Mouse (Mus musculus) forebrain, embryonic 11.5 days (tissue): ENCODE data around the gene Sema6c. TPM values are rescaled to one million over a fixed set of nuclear protein-coding genes. Genes with fewer than 3 reads are reported as not detected.

Source experiments
- ATAC-seq: fragments of 200-750 bp; cut with Nextera tagmentation; replicated peaks from 2 replicates; pipeline ENCODE4 v1.8.0; 2017; ENCODE audit warnings: moderate TSS enrichment; ENCODE audit not compliant: low FRiP score
- DNase-seq: peaks from one replicate; pipeline ENCODE4 v3.0.0-alpha.2; 2017; ENCODE audit warnings: low spot score
- H3K27ac ChIP-seq: fragments of 300-500 bp; sonication (generic); 2 replicates; pipeline ENCODE4 v1.5.1; 2014; ENCODE audit warnings: low read depth, low read length
- H3K27me3 ChIP-seq: fragments of 300-500 bp; sonication (generic); 2 replicates; pipeline ENCODE4 v1.6.1; 2014; ENCODE audit warnings: mild to moderate bottlenecking, low read length, mixed read lengths; ENCODE audit not compliant: control insufficient read depth, insufficient read depth
- H3K36me3 ChIP-seq: fragments of 300-500 bp; sonication (generic); 2 replicates; pipeline ENCODE4 v1.6.1; 2014; ENCODE audit warnings: mild to moderate bottlenecking, low read length, moderate library complexity, mixed read lengths; ENCODE audit not compliant: control insufficient read depth, insufficient read depth
- H3K4me1 ChIP-seq: fragments of 300-500 bp; sonication (generic); replicated peaks from 2 replicates; pipeline ENCODE4 v1.6.1; 2014; ENCODE audit warnings: low read length, mixed read lengths; ENCODE audit not compliant: control insufficient read depth, insufficient read depth
- H3K4me2 ChIP-seq: fragments of 300-500 bp; sonication (generic); 2 replicates; pipeline ENCODE4 v1.6.1; 2014; ENCODE audit warnings: low read depth, mild to moderate bottlenecking, low read length, moderate library complexity, mixed read lengths; ENCODE audit not compliant: severe bottlenecking
- H3K4me3 ChIP-seq: fragments of 300-500 bp; sonication (generic); 2 replicates; pipeline ENCODE4 v1.5.1; 2014; ENCODE audit warnings: low read depth, low read length
- H3K9ac ChIP-seq: fragments of 300-500 bp; sonication (generic); 2 replicates; pipeline ENCODE4 v1.6.1; 2014; ENCODE audit warnings: low read length
- H3K9me3 ChIP-seq: fragments of 300-500 bp; sonication (generic); 2 replicates; pipeline ENCODE4 v1.6.1; 2016; ENCODE audit warnings: low read length, mixed read lengths; ENCODE audit not compliant: control insufficient read depth
- WGBS: fragments of 180-500 bp; shearing (Covaris S2); extraction: QIAGEN DNeasy Blood & Tissue Kit; methylation state at CpG from one replicate; pipeline ENCODE4 v1.1.7; 2014; 5-methylcytosine and 5-hydroxymethylcytosine counted together
- polyA plus RNA-seq: library from polyadenylated mRNA; unstranded; fragments of >200 nt; fragmentation: Nextera tagmentation; extraction: Ambion mirVana; gene quantifications from 2 replicates; pipeline ENCODE4 v1.2.1, GENCODE M21; 2014

Gene Sema6c
- 17.6 and 19.9 TPM in 2 replicates for polyA plus RNA-seq

- Histone ChIP-seq H3K27me3 (peaks cover 7% of the 10 kb centered on the region; the same call in 1 of the 2 replicates), H3K36me3 (no peaks in the 10 kb centered on the region), H3K9me3 (no peaks in the 10 kb centered on the region), H3K4me3 (peak within 1 kb of the TSS; percentile 73), H3K4me1 (peaks cover 10% of the 10 kb centered on the region), H3K4me2 (peak within 1 kb of the TSS; percentile 89), H3K27ac (0 out of 2 replicates have a peak within 1 kb of the TSS, but pooled peaks have one; percentile 8), H3K9ac (peak within 1 kb of the TSS; percentile 84)
- peak; percentile 96 for ATAC-seq
- under 1% methylated on average over 66 of the region's 66 CpGs for WGBS
- peak; percentile 93 for DNase-seq
Observed at GRCm38 (mm10) chr3:95159987-95160963, at the start of gene Sema6c. Gene Sema6c, plus strand, starts transcription at chr3:95160457.

DNA sequence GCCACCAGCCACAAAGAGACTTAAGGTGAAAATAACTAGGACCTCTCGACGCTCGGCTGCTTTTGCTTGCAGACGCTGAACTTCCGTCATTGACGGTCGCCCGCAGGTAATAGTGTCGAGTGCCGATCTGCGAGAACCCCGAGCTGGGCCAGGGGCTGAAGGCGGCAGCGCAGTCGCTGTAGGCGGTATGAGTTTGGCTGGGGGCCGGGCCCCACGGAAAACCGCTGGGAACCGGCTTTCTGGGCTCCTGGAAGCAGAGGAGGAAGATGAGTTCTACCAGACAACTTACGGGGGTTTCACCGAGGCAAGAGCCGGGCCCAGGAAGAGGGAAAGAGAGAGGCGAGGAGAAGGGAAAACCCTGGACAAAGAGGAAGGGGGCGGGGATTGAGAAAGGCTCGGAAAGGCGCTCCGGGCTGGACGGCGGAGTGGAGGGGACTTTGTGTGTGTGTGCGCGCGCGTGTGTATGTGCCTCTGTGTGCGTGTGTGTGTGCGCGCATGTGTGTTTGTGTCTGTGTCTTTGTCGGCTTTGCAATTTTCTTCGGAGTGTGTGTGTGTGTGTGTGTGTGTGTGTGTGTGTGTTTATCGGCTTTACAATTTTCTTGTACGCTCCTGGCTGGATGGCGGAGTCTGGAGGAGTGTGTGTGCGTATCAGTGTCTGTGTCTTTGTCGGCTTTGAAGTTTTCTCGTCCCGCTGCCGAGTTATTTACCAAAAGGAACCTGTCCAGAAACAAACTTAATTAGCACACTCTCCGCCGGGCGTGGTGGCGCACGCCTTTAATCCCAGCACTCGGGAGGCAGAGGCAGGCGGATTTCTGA, 49.1 kb upstream of the Sema6c start, which contains the start of gene Vps72:
Vps72 (plus strand) TSS at position 112 of the 816 bp plus-strand sequence.
- peak within 1 kb of the TSS; percentile 94 for H3K9ac ChIP-seq
- WGBS: under 1% methylated on average over 53 of the region's 54 CpGs
- peak within 1 kb of the TSS; percentile 96 for H3K27ac ChIP-seq
- peak within 1 kb of the TSS; percentile 39 for H3K4me2 ChIP-seq
- H3K36me3 ChIP-seq: no peaks in the 10 kb centered on the region; the same call in 1 of the 2 replicates
- H3K27me3 ChIP-seq: no peaks in the 10 kb centered on the region
- H3K4me1 ChIP-seq: peaks cover 7% of the 10 kb centered on the region
- peak; percentile 78 for ATAC-seq
- peak within 1 kb of the TSS; percentile 72 for H3K4me3 ChIP-seq
- DNase-seq: peak; percentile 93
- no peaks in the 10 kb centered on the region for H3K9me3 ChIP-seq

- Histone ChIP-seq H3K27me3 (no peaks in the 10 kb centered on the region), H3K36me3 (no peaks in the 10 kb centered on the region; the same call in 1 of the 2 replicates), H3K4me3 (no peak overlapping the region), H3K4me1 (peaks cover 7% of the 10 kb centered on the region), H3K9ac (no peak overlapping the region), H3K4me2 (peak overlapping the region; percentile 40; the same call in 1 of the 2 replicates), H3K27ac (no peak overlapping the region), H3K9me3 (no peaks in the 10 kb centered on the region)
- 97% methylated on average over 1 of the region's 1 CpGs for WGBS
- ATAC-seq (no peak), DNase-seq (no peak)
Observed at GRCm38 (mm10) chr3:95112760-95113159, 47.5 kb upstream of the Sema6c start.

GRCm38 (mm10) chr3:95117751-95118150, 42.5 kb upstream of the Sema6c start:
- 88% methylated on average over 2 of the region's 2 CpGs for WGBS
- H3K4me2 ChIP-seq: no peak overlapping the region
- DNase-seq (no peak), ATAC-seq (no peak)
- no peak overlapping the region for H3K27ac ChIP-seq
- no peak overlapping the region for H3K9ac ChIP-seq
- H3K27me3 ChIP-seq: no peaks in the 10 kb centered on the region
- H3K4me1 ChIP-seq: no peaks in the 10 kb centered on the region
- peaks cover 28% of the 10 kb centered on the region for H3K36me3 ChIP-seq
- no peaks in the 10 kb centered on the region for H3K9me3 ChIP-seq
- no peak overlapping the region for H3K4me3 ChIP-seq

DNA sequence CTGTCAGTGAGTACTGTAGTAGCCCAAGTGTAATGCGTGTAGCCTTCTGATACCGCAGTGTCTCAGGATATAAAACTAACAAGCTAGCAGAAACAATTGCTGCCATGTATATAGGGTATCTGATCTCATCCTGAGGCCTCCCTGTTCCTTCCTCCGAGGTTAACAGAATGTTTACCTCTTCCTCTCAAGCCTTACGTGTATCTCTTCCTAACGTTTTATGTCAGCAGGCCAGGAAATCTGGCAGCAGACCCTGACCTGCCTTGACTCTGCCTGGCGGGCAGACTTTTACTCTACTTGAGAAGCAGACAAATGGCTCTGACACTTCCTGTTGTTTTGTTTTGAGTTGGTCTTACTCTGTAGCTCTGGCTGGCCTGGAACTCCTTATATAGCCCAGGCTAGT, 38.7 kb upstream of the Sema6c start:
- H3K4me1 ChIP-seq: no peaks in the 10 kb centered on the region
- no peaks in the 10 kb centered on the region for H3K27me3 ChIP-seq
- DNase-seq (no peak), ATAC-seq (no peak)
- no peak overlapping the region for H3K27ac ChIP-seq
- peaks cover 28% of the 10 kb centered on the region for H3K36me3 ChIP-seq
- H3K9me3 ChIP-seq: no peaks in the 10 kb centered on the region
- no peak overlapping the region for H3K9ac ChIP-seq
- H3K4me2 ChIP-seq: no peak overlapping the region
- 90% methylated on average over 6 of the region's 6 CpGs for WGBS
- no peak overlapping the region for H3K4me3 ChIP-seq

DNA sequence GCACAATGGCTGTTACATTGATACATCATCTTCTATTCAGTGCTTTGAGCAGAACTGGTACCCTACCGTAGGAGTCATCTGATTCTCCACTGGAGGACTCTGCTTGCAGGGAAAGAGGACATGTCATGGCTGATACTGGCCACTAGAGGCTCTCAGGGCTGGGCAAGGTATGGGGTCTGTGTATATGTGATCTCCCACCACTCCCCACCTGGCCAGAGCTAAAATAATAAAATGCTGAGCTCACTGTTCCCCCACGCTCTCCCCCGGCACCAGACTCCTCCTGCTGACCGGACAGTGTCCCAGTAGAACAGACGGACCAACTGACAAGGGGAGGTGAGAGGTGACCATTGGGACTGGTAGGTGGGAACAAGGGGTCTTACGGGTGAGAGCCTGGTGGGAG, 36.0 kb upstream of the Sema6c start, which contains the start of gene Tmod4:
Tmod4 (plus strand) TSS at position 231 of the 400 bp plus-strand sequence.
- DNase-seq (no peak), ATAC-seq (peak; percentile 65)
- no peak within 1 kb of the TSS for H3K27ac ChIP-seq
- peaks cover 26% of the 10 kb centered on the region for H3K36me3 ChIP-seq
- no peak within 1 kb of the TSS for H3K4me2 ChIP-seq
- 64% methylated on average over 6 of the region's 6 CpGs for WGBS
- H3K9me3 ChIP-seq: no peaks in the 10 kb centered on the region
- H3K9ac ChIP-seq: no peak within 1 kb of the TSS
- no peaks in the 10 kb centered on the region for H3K27me3 ChIP-seq
- no peak within 1 kb of the TSS for H3K4me3 ChIP-seq
- no peaks in the 10 kb centered on the region for H3K4me1 ChIP-seq

DNA sequence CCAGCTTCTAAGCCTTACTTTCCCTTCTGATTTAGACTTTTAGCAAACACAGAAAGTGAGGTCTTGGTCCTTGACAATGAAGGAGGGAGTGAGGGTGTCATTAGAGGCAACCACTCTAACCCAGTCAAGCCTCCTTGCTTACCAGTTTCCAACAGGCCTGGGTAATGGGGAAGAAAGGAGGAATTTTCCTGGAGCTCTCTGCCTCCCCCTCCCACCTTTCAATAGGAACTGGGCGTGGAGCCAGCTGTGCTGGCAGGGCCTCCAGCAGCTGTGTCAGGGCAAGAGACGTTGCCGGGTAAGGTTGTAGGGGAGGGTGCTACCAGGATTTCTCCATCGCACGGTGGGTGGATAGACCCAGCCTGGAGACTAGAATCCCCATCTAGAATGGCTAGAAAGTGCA, 35.3 kb upstream of the Sema6c start:
- no peaks in the 10 kb centered on the region for H3K4me1 ChIP-seq
- DNase-seq: no peak
- WGBS: 68% methylated on average over 5 of the region's 5 CpGs
- H3K4me3 ChIP-seq: no peak overlapping the region
- no peaks in the 10 kb centered on the region for H3K27me3 ChIP-seq
- no peak for ATAC-seq
- H3K9ac ChIP-seq: no peak overlapping the region
- H3K9me3 ChIP-seq: no peaks in the 10 kb centered on the region
- H3K4me2 ChIP-seq: no peak overlapping the region
- H3K36me3 ChIP-seq: peaks cover 19% of the 10 kb centered on the region
- no peak overlapping the region for H3K27ac ChIP-seq

DNA sequence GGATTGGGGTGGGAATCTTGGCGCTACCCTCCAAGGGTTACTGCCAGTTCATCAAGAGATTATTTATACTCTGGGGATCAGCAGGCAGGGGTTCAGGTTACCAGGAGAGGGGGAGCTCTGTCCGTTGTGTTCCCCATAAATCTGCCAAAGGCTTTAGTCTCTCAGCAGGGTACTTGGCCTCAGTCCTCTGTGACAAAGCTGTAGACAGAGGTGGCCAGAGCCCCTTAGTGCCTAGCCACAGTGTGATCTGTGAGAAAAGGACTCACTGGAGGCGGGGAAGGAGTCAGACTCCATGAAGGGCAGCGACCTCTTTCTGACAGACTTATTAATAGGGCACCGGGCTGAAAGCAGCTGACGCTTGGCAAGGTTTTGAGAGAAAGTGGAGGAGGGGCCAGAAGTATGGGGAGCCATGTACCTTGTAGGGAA, 31.0 kb upstream of the Sema6c start:
- no peak for DNase-seq
- H3K9me3 ChIP-seq: no peaks in the 10 kb centered on the region
- WGBS: 50% methylated on average over 6 of the region's 6 CpGs
- 0 out of 2 replicates have a peak, but pooled peaks cover 5% of the 10 kb centered on the region for H3K4me1 ChIP-seq
- H3K27me3 ChIP-seq: no peaks in the 10 kb centered on the region
- no peak for ATAC-seq
- H3K36me3 ChIP-seq: no peaks in the 10 kb centered on the region; the same call in 1 of the 2 replicates
- H3K4me2 ChIP-seq: no peak overlapping the region
- H3K4me3 ChIP-seq: no peak overlapping the region
- H3K27ac ChIP-seq: no peak overlapping the region
- H3K9ac ChIP-seq: no peak overlapping the region
